Mouse (Mus musculus) testis, adult 2 months (tissue): ENCODE data around the gene Ovca2. TPM values are rescaled to one million over a fixed set of nuclear protein-coding genes. Genes with fewer than 3 reads are reported as not detected.
A peak's percentile ranks its signal among the peaks of the same experiment; 100 is the strongest.

ENCODE experiments used
- H3K27ac ChIP-seq: fragments of 200-500 bp; 2 replicates; pipeline ENCODE4 v1.5.1; 2012; ENCODE audit warnings: low read depth, low read length; ENCODE audit not compliant: control insufficient read depth, insufficient read depth
- H3K27me3 ChIP-seq: fragments of 200-500 bp; 2 replicates; pipeline ENCODE4 v1.6.1; 2012; ENCODE audit warnings: mild to moderate bottlenecking, low read length, moderate library complexity; ENCODE audit not compliant: control insufficient read depth, insufficient read depth
- H3K36me3 ChIP-seq: fragments of 200-500 bp; 2 replicates; pipeline ENCODE4 v1.6.1; 2012; ENCODE audit warnings: mild to moderate bottlenecking, low read length; ENCODE audit not compliant: control insufficient read depth, insufficient read depth
- H3K4me1 ChIP-seq: fragments of 200-500 bp; 2 replicates; pipeline ENCODE4 v1.6.1; 2012; ENCODE audit warnings: low read length; ENCODE audit not compliant: control insufficient read depth, insufficient read depth
- H3K4me3 ChIP-seq: fragments of 200-500 bp; 2 replicates; pipeline ENCODE4 v1.5.1; 2012; ENCODE audit warnings: low read depth, mild to moderate bottlenecking, low read length, moderate library complexity, mixed read lengths; ENCODE audit not compliant: control insufficient read depth
- CTCF ChIP-seq: fragments of 200-500 bp; IDR thresholded peaks from 2 replicates; pipeline ENCODE4 v1.5.1; 2012; ENCODE audit warnings: low read depth, mild to moderate bottlenecking, inconsistent platforms, low read length, moderate library complexity; ENCODE audit not compliant: control insufficient read depth, insufficient read depth, insufficient replicate concordance
- POLR2A ChIP-seq: fragments of 200-500 bp; IDR thresholded peaks from 2 replicates; pipeline ENCODE4 v1.6.1; 2012; ENCODE audit warnings: low read depth, mild to moderate bottlenecking, inconsistent platforms, low read length, moderate library complexity; ENCODE audit not compliant: control insufficient read depth
- polyA plus RNA-seq: library from polyadenylated mRNA; depleted of rRNA; stranded (reverse); fragments of >200 nt; gene quantifications from 2 replicates; pipeline ENCODE4 v1.2.3, GENCODE M21; 2012

The Ovca2 gene
- polyA plus RNA-seq, 1 experiment: 10.2 TPM

GRCm38 (mm10) chr11:75173095-75173798 is 5.4 kb downstream of the Ovca2 start:
- H3K4me1 ChIP-seq: peaks cover 13% of the 10 kb centered on the region
- H3K27me3 ChIP-seq: peaks cover 2% of the 10 kb centered on the region
- H3K4me3 ChIP-seq: peak overlapping the region; percentile 68
- TF ChIP-seq POLR2A: peak; percentile 64; the same call in 1 of the 2 replicates
- TF ChIP-seq CTCF: no peak
- H3K27ac ChIP-seq: peak overlapping the region; percentile 14; the same call in 1 of the 2 replicates
- no peaks in the 10 kb centered on the region for H3K36me3 ChIP-seq

- no peak for TF ChIP-seq CTCF
- TF ChIP-seq POLR2A: no peak; the same call in none of the 2 replicates
- no peaks in the 10 kb centered on the region for H3K36me3 ChIP-seq
- H3K27ac ChIP-seq: 0 out of 2 replicates have a peak overlapping the region, but pooled peaks have one; percentile 14
- H3K27me3 ChIP-seq: peaks cover 2% of the 10 kb centered on the region
- peaks cover 16% of the 10 kb centered on the region for H3K4me1 ChIP-seq
- peak overlapping the region; percentile 76 for H3K4me3 ChIP-seq
Observed at GRCm38 (mm10) chr11:75172151-75173094, 6.2 kb downstream of the Ovca2 start.

- H3K36me3 ChIP-seq: no peaks in the 10 kb centered on the region
- peak overlapping the region; percentile 76 for H3K4me3 ChIP-seq
- TF ChIP-seq POLR2A (no peak), CTCF (no peak)
- H3K27me3 ChIP-seq: peaks cover 2% of the 10 kb centered on the region
- peaks cover 21% of the 10 kb centered on the region for H3K4me1 ChIP-seq
- H3K27ac ChIP-seq: no peak overlapping the region
Observed at GRCm38 (mm10) chr11:75171186-75171865, 7.3 kb downstream of the Ovca2 start.

GRCm38 (mm10) chr11:75170136-75170751 is 8.4 kb downstream of the Ovca2 start:
- H3K27me3 ChIP-seq: peaks cover 2% of the 10 kb centered on the region

GRCm38 (mm10) chr11:75169405-75170080 is 9.1 kb downstream of the Ovca2 start, which contains the start of gene Hic1:
Hic1 (minus strand) TSS chr11:75169519.
- H3K27me3 ChIP-seq: peaks cover 2% of the 10 kb centered on the region
- peaks cover 35% of the 10 kb centered on the region for H3K4me1 ChIP-seq
- TF ChIP-seq POLR2A: no peak
- TF ChIP-seq CTCF: no peak
- no peaks in the 10 kb centered on the region for H3K36me3 ChIP-seq
- no peak within 1 kb of the TSS for H3K27ac ChIP-seq
- peak within 1 kb of the TSS; percentile 76 for H3K4me3 ChIP-seq

More at GRCm38 (mm10) chr11:75170136-75170751, 8.4 kb downstream of the Ovca2 start:
- TF ChIP-seq CTCF (peak; percentile 42; the same call in 1 of the 2 replicates), POLR2A (no peak)
- H3K4me1 ChIP-seq: peaks cover 31% of the 10 kb centered on the region
- peak overlapping the region; percentile 76 for H3K4me3 ChIP-seq
- H3K36me3 ChIP-seq: no peaks in the 10 kb centered on the region
- no peak overlapping the region for H3K27ac ChIP-seq
